Mouse (Mus musculus) liver, embryonic 12.5 days (tissue): ENCODE results near the gene Mpv17. TPM values are rescaled to one million over a fixed set of nuclear protein-coding genes. Genes with fewer than 3 reads are reported as not detected.
A peak's percentile ranks its signal among the peaks of the same experiment; 100 is the strongest.

Experiments used
- ATAC-seq: fragments of 200-750 bp; cut with Nextera tagmentation; 2 replicates; pipeline ENCODE4 v1.8.0; 2017; ENCODE audit warnings: moderate number of reproducible peaks, mild to moderate bottlenecking, moderate library complexity
- H3K27ac ChIP-seq: fragments of 300-500 bp; sonication (generic); 2 replicates; pipeline ENCODE4 v1.5.1; 2016; ENCODE audit warnings: mild to moderate bottlenecking
- H3K27me3 ChIP-seq: fragments of 300-500 bp; sonication (generic); replicated peaks from 2 replicates; pipeline ENCODE4 v1.6.1; 2016; ENCODE audit warnings: mild to moderate bottlenecking, moderate library complexity
- H3K36me3 ChIP-seq: fragments of 300-500 bp; sonication (generic); 2 replicates; pipeline ENCODE4 v1.6.1; 2016; ENCODE audit warnings: mild to moderate bottlenecking, moderate library complexity
- H3K4me1 ChIP-seq: fragments of 300-500 bp; sonication (generic); 2 replicates; pipeline ENCODE4 v1.6.1; 2016
- H3K4me2 ChIP-seq: fragments of 300-500 bp; sonication (generic); 2 replicates; pipeline ENCODE4 v1.6.1; 2016; ENCODE audit warnings: mild to moderate bottlenecking, moderate library complexity
- H3K4me3 ChIP-seq: fragments of 300-500 bp; sonication (generic); 2 replicates; pipeline ENCODE4 v1.5.1; 2016; ENCODE audit warnings: mild to moderate bottlenecking, moderate library complexity
- H3K9ac ChIP-seq: fragments of 300-500 bp; sonication (generic); 2 replicates; pipeline ENCODE4 v1.6.1; 2016; ENCODE audit warnings: mild to moderate bottlenecking, moderate library complexity
- H3K9me3 ChIP-seq: fragments of 300-500 bp; sonication (generic); replicated peaks from 2 replicates; pipeline ENCODE4 v1.6.1; 2016; ENCODE audit warnings: mild to moderate bottlenecking, moderate library complexity
- whole genome bisulfite sequencing: fragments of 180-500 bp; shearing (Covaris S2); methylation state at CpG from one replicate; pipeline ENCODE4 v1.1.7; 2016; ENCODE audit not compliant: insufficient replicate concordance; 5-methylcytosine and 5-hydroxymethylcytosine counted together
- polyA plus RNA-seq: library from polyadenylated mRNA; unstranded; fragments of >200 nt; fragmentation: Nextera tagmentation; extraction: Ambion mirVana; gene quantifications from 2 replicates; pipeline ENCODE4 v1.2.1, GENCODE M21; 2016

Gene Mpv17
- polyA plus RNA-seq, 1 experiment from 2014 or later = 27.0 TPM

GRCm38 (mm10) chr5:31179766-31180630, 25.9 kb upstream of the Mpv17 start, which contains the start of the genes Gm29609 and Gtf3c2:
Gene Gm29609 (minus strand): TSS chr5:31179911.
Gene Gtf3c2 (minus strand): TSS chr5:31180144.
- Histone ChIP-seq H3K9me3 (no peaks in the 10 kb centered on the region), H3K27me3 (no peaks in the 10 kb centered on the region), H3K9ac (peak within 1 kb of the TSS; percentile 85), H3K4me1 (peaks cover 70% of the 10 kb centered on the region), H3K4me2 (peak within 1 kb of the TSS; percentile 80), H3K27ac (peak within 1 kb of the TSS; percentile 97), H3K36me3 (peaks cover 25% of the 10 kb centered on the region), H3K4me3 (peak within 1 kb of the TSS; percentile 83)
- 1% methylated on average over 59 of the region's 59 CpGs for whole genome bisulfite sequencing
- ATAC-seq = peak; percentile 89

GRCm38 (mm10) chr5:31179301-31179765, 25.3 kb upstream of the Mpv17 start:
- peak overlapping the region; percentile 97 for H3K27ac ChIP-seq
- H3K27me3 ChIP-seq = no peaks in the 10 kb centered on the region
- H3K9ac ChIP-seq = peak overlapping the region; percentile 85
- ATAC-seq = peak; percentile 46
- WGBS = 1% methylated on average over 25 of the region's 25 CpGs
- H3K4me3 ChIP-seq = peak overlapping the region; percentile 83
- peaks cover 64% of the 10 kb centered on the region for H3K4me1 ChIP-seq
- no peaks in the 10 kb centered on the region for H3K9me3 ChIP-seq
- H3K4me2 ChIP-seq = peak overlapping the region; percentile 80
- H3K36me3 ChIP-seq = peaks cover 32% of the 10 kb centered on the region

GRCm38 (mm10) chr5:31168630-31169029, 14.6 kb upstream of the Mpv17 start:
- 90% methylated on average over 4 of the region's 4 CpGs for WGBS
- ATAC-seq = no peak

DNA sequence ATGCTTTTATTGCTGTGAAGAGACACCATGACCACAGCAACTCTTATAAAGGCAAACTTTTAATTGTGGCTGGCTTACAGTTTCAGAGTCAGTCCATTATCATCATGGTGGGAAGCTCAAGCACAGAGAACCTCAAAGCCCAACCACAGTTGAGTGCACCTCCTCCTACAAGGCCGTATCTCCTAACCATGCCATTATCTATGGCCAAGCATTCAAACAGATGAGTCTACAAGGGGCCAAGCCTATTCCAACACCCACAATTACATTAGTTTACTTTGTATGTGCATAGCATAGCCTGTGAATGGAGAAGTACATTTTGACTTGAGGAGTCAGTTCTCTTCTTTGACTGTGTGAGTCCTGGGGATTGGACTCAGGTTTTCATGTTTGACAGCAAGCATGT, 10.8 kb upstream of the Mpv17 start:
- ATAC-seq = peak; percentile 81
- H3K4me1 ChIP-seq = peaks cover 36% of the 10 kb centered on the region
- peak overlapping the region; percentile 19 for H3K4me2 ChIP-seq
- no peaks in the 10 kb centered on the region for H3K9me3 ChIP-seq
- peak overlapping the region; percentile 50; the same call in 1 of the 2 replicates for H3K27ac ChIP-seq
- WGBS = 38% methylated on average over 1 of the region's 1 CpGs
- H3K36me3 ChIP-seq = peaks cover 98% of the 10 kb centered on the region
- no peak overlapping the region; the same call in 1 of the 2 replicates for H3K9ac ChIP-seq
- no peaks in the 10 kb centered on the region for H3K27me3 ChIP-seq
- H3K4me3 ChIP-seq = no peak overlapping the region

More at GRCm38 (mm10) chr5:31168630-31169029, 14.6 kb upstream of the Mpv17 start:
- H3K36me3 ChIP-seq = peaks cover 98% of the 10 kb centered on the region
- H3K27me3 ChIP-seq = no peaks in the 10 kb centered on the region
- peaks cover 21% of the 10 kb centered on the region for H3K4me1 ChIP-seq
- H3K4me3 ChIP-seq = no peak overlapping the region
- H3K9me3 ChIP-seq = no peaks in the 10 kb centered on the region
- H3K9ac ChIP-seq = no peak overlapping the region
- no peak overlapping the region for H3K4me2 ChIP-seq
- H3K27ac ChIP-seq = no peak overlapping the region

- Histone ChIP-seq H3K9me3 (no peaks in the 10 kb centered on the region), H3K4me3 (no peak overlapping the region), H3K9ac (no peak overlapping the region), H3K4me2 (no peak overlapping the region), H3K27me3 (no peaks in the 10 kb centered on the region), H3K36me3 (peaks cover 98% of the 10 kb centered on the region), H3K4me1 (peaks cover 36% of the 10 kb centered on the region), H3K27ac (no peak overlapping the region)
- peak; percentile 65; the same call in 1 of the 2 replicates for ATAC-seq
Measured at GRCm38 (mm10) chr5:31162462-31162861, 8.4 kb upstream of the Mpv17 start.

DNA sequence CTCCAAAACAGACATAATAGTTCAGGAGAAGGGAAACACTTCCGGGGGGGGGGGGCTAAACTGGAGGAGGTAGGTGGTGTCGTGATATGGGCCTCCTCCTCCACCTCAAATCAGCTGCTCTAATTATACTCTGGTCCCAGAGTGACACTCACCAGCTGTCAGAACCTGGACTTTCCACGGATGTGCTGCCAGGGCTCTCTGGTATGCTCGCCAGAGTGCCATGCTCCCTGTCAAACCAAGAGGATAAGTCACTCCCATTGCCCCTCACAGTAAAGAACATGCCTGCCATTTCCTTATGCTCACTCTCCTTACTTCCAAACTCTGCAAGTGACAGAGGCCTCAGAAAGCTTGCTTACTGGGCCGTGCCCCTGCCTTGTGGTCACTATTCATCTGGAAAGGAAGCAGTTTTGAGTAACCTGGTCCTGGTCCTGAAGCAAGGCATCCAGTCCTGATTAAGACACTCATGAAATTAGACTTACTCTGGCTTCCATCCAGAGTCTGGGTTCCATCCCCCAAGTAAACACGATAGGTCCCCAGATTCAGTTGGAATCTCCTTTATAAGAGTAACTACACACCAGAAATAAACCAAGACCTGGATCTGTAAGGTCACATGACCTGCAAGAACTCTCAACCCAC, 417 bp downstream of the Mpv17 start:
- Histone ChIP-seq H3K4me1 (peaks cover 19% of the 10 kb centered on the region), H3K9ac (peak overlapping the region; percentile 74), H3K36me3 (peaks cover 42% of the 10 kb centered on the region), H3K27me3 (no peaks in the 10 kb centered on the region), H3K27ac (peak overlapping the region; percentile 69), H3K9me3 (no peaks in the 10 kb centered on the region), H3K4me3 (peak overlapping the region; percentile 72), H3K4me2 (peak overlapping the region; percentile 84)
- peak; percentile 19 for ATAC-seq
- 33% methylated on average over 6 of the region's 6 CpGs for WGBS

GRCm38 (mm10) chr5:31151746-31152145, 2.3 kb downstream of the Mpv17 start:
- Histone ChIP-seq H3K4me3 (no peak overlapping the region), H3K27ac (no peak overlapping the region), H3K4me1 (peaks cover 19% of the 10 kb centered on the region), H3K9ac (no peak overlapping the region), H3K27me3 (no peaks in the 10 kb centered on the region), H3K4me2 (no peak overlapping the region), H3K9me3 (no peaks in the 10 kb centered on the region), H3K36me3 (peaks cover 25% of the 10 kb centered on the region)
- 59% methylated on average over 3 of the region's 3 CpGs for WGBS
- no peak for ATAC-seq

- Histone ChIP-seq H3K27me3 (no peaks in the 10 kb centered on the region), H3K9ac (no peak overlapping the region), H3K36me3 (peaks cover 21% of the 10 kb centered on the region), H3K4me1 (peaks cover 13% of the 10 kb centered on the region), H3K27ac (no peak overlapping the region), H3K9me3 (no peaks in the 10 kb centered on the region), H3K4me2 (no peak overlapping the region), H3K4me3 (no peak overlapping the region)
- no peak for ATAC-seq
- 79% methylated on average over 4 of the region's 4 CpGs for WGBS
Measured at GRCm38 (mm10) chr5:31149781-31150180, 4.3 kb downstream of the Mpv17 start.

DNA sequence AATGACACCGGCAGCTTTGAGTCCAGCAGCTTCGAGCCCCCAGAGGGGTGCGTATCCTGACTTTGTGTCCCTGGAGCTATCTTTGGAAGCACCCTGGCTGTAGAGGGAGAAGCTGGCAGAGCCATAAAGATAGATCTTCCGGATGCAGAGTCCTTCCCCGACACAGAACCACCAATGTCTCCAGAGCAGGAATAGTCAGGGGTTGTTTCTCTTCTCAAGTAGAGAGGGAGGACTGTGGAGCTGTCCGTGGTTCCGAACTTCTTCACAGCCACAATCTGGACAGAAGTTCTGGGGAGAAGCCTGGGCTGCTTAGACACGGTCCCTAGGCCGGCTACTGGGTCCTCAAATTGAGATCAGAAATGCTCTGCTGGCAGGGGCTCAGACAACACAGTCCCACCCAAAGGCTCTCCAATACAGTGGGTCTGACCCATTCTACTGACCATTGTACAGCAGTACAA, 15.1 kb downstream of the Mpv17 start:
- Histone ChIP-seq H3K27ac (no peak overlapping the region), H3K4me3 (no peak overlapping the region), H3K9ac (no peak overlapping the region), H3K4me2 (no peak overlapping the region), H3K27me3 (peaks cover 62% of the 10 kb centered on the region), H3K4me1 (no peaks in the 10 kb centered on the region), H3K9me3 (no peaks in the 10 kb centered on the region), H3K36me3 (peaks cover 13% of the 10 kb centered on the region)
- WGBS = 11% methylated on average over 9 of the region's 9 CpGs
- ATAC-seq = no peak

DNA sequence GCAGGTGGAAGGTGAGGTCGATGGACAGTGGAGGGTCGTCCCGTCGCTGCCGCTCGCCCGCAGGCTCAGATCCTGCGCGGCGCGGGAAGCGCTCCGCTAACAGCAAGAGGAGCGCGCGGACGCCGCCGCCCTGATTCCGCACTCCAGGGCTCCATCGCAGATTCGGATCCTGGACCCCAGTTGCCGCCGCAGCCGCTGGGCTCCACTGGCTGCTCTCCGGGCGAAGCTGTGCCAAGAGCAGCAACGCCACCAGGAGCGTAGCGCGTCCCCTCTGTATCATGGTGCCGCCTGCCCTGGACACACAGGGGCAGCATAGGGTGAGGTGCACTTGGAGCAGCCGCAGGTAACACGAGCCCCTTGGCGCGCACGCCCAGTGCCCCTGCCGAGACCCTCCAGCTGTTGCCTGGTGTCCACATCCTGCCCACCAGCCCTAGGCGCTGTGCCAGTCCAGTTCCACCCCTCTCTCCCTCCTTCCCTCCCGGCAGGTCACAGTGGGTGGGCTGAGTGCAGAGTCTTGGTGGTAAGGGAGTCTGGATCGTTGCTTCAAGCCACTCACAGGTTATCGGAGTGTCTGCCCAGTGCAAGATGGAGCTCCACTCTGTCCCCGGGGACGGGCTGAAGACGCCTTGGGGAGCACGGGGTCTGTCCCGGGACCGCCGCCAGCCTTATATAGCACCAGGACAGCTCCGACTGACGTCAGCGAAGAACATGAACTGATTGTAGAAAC, 15.6 kb downstream of the Mpv17 start, which contains the start of gene Ucn:
TSS of gene Ucn (minus strand) at position 589 of the 727 bp plus-strand sequence.
- Histone ChIP-seq H3K4me3 (0 out of 2 replicates have a peak within 1 kb of the TSS, but pooled peaks have one; percentile 6), H3K4me1 (no peaks in the 10 kb centered on the region), H3K4me2 (peak within 1 kb of the TSS; percentile 14; the same call in 1 of the 2 replicates), H3K36me3 (peaks cover 12% of the 10 kb centered on the region; the same call in 1 of the 2 replicates), H3K9ac (no peak within 1 kb of the TSS), H3K27me3 (peaks cover 68% of the 10 kb centered on the region), H3K27ac (no peak within 1 kb of the TSS), H3K9me3 (no peaks in the 10 kb centered on the region)
- ATAC-seq = no peak
- 5% methylated on average over 52 of the region's 52 CpGs for WGBS

- H3K36me3 ChIP-seq = peaks cover 10% of the 10 kb centered on the region; the same call in 1 of the 2 replicates
- 2% methylated on average over 13 of the region's 13 CpGs for WGBS
- 0 out of 2 replicates have a peak overlapping the region, but pooled peaks have one; percentile 14 for H3K4me2 ChIP-seq
- ATAC-seq = no peak
- no peaks in the 10 kb centered on the region for H3K4me1 ChIP-seq
- H3K27me3 ChIP-seq = peaks cover 76% of the 10 kb centered on the region
- H3K4me3 ChIP-seq = 0 out of 2 replicates have a peak overlapping the region, but pooled peaks have one; percentile 6
- no peak overlapping the region for H3K27ac ChIP-seq
- no peak overlapping the region for H3K9ac ChIP-seq
- H3K9me3 ChIP-seq = no peaks in the 10 kb centered on the region
Measured at GRCm38 (mm10) chr5:31137658-31138057, 16.4 kb downstream of the Mpv17 start.
